Mouse (Mus musculus) c-Kit-positive CD71-positive TER-119-negative erythroid progenitor cells, embryonic 14.5 days (primary cell): ENCODE measurements at regions not wholly inside any gene's neighbourhood (a gene's known extent, or its start where the extent isn't known, plus 50 kb on each side); places are given as distances from the start of the nearest gene placed in this dataset.
A peak's percentile ranks its signal among the peaks of the same experiment; 100 is the strongest.

Experiments
- DNase-seq: peaks from one replicate; pipeline ENCODE4 v3.0.0-alpha.2; 2013; ENCODE audit warnings: low read depth

- no peak for DNase-seq
Observed at GRCm38 (mm10) chr1:61175239-61175638, 197.5 kb downstream of the Icos start.

DNA sequence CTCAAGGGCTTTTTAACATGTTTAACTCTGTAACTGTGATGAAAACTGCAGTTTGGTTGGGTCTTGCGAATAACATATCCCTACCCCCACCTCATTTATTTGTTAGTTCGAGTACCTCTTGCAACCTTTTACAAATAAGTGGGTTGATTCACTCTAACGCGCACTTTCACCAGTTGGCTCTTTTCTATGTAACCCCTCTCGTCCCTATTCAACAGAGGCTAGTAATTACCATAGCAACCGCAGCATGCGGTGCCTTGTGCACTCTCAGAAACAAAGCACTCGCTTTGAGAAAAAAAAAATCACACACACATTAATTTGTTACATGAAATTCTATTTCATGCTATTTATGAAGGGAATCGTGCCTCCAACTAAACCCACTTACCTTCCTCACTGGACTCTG lies 201.7 kb downstream of the Icos start:
- no peak for DNase-seq

GRCm38 (mm10) chr1:61181099-61181821 lies 203.5 kb downstream of the Icos start:
- peak; percentile 44 for DNase-seq

- DNase-seq, result no peak
Observed at GRCm38 (mm10) chr1:61187381-61188100, 209.8 kb downstream of the Icos start.

GRCm38 (mm10) chr1:61190921-61191320 lies 213.2 kb downstream of the Icos start:
- no peak for DNase-seq

- no peak for DNase-seq
Observed at GRCm38 (mm10) chr1:61198549-61199062, 220.9 kb downstream of the Icos start.

DNA sequence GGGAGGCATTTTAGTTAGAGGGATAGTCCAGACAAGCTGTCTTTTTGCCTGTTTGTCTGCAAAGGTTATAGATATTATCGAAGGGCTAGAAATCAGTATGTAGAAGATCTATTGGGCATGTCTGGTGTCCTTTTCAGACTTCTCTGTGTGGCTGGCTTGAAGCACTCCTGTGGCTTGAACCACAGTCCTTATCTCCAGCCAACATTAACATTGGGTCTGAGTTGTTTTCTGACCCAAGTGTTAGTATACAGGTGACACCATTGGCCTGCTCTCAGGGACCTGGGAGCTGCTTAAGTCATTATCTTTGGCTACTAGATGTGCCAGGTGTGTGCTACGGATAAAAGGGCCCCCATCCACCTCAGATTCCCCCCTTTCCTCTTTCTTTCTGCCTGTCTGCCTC lies 223.3 kb downstream of the Icos start:
- DNase-seq, result no peak

GRCm38 (mm10) chr1:61202079-61202478 lies 224.4 kb downstream of the Icos start:
- DNase-seq, result no peak

GRCm38 (mm10) chr1:61203170-61203569 lies 225.4 kb downstream of the Icos start:
- no peak for DNase-seq

DNA sequence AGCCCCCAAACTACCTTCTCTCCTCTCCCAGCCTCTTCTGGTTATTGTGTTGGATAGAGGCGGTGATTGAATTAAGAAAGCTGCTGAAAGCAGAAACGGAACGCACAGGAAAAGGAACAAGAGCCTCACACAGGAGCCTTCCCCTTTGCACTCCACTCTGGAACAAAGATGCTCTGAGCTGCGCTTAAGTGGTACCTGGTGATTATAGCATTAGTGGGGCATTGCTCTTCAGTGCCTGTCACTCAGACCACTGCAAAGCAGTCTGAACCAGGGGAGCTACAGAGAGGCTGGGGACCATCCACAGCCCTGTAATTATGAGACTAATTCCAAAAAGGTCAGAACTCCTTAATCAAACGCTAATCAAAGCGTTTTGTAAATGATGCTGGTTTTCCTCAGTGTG lies 225.9 kb downstream of the Icos start:
- no peak for DNase-seq

DNA sequence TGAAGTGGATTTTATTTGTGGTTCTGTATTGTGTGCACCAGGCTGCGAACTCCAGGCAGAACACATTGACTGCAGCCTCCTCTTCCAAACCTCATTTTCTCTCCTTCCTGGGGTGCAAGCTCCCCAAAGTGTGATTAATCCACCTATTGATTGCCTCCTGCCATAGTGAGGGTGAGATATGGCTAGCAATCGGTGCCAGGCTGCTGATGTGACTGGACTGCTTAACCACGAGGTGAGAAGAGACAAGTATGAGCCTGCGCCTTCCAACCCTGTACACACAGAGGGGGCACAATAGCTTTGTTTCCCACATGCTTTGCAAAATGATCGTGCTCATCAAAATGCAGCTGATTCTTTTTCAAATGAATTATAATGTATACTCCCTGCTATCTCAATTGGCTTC lies 227.4 kb downstream of the Icos start:
- no peak for DNase-seq

DNA sequence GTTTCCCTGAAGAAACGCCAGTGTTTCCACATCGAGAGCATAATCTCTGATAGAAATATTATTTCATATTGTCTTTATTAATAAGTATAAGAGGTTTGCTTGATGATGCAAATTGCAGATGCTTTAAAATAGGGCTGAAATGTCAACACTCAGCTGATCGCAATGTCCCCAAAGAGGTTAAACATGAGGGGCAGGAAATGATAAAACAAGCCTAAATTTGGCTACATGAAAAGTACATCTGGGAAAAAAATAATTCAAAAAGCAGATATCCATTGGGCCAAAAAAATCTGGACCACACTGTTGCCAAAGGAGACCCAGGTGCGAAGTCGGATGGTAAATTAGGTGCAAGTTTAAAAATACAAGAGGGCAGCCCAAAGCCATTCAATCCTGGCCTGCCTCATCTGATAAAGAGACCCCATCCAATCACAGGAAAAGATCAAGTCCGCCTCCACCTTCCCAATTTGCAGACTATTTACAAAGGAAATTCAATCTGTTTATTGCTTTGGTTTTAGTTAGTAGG lies 229.2 kb downstream of the Icos start:
- DNase-seq, result no peak

- no peak for DNase-seq
Observed at GRCm38 (mm10) chr1:61208386-61208785, 230.7 kb downstream of the Icos start.

DNA sequence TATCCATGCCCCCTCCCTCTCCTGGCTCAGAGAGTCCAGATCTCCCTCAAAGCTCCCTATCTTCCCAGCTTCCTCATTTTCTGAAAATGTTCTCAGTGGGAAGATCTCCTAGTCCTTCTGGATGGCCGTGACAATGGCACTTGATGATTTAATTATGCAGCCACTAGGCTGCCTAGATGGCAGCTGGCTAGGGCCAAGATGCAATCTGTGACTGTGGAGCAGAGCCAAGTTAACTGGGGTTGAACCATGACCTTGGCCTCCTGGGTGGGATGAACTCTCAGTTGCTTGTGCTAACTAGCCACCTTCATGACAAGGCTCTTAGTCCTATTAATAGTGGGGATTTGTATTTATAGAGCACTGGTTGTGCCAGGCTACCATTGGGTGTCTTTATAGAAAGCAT lies 243.4 kb downstream of the Icos start:
- no peak for DNase-seq

DNA sequence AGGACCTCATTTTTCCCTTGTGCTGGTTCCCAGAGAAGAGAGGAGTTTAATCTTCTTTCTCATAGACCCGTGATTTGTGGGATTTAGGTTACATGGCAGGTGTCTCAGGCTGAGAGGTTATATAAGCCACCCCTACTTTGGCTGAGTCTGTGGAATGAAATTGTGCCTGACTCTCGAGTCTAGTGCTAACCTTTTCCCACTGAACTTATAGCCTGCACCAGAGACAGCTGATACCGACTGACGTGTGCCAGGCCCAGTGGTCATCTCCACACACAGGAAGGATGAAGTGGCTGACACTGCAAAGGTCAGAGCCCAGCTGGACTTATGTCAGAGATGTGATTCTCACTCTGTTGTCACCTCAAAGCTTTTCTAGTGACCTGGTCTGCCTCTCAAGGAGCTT lies 251.2 kb downstream of the Icos start:
- DNase-seq, result no peak

DNA sequence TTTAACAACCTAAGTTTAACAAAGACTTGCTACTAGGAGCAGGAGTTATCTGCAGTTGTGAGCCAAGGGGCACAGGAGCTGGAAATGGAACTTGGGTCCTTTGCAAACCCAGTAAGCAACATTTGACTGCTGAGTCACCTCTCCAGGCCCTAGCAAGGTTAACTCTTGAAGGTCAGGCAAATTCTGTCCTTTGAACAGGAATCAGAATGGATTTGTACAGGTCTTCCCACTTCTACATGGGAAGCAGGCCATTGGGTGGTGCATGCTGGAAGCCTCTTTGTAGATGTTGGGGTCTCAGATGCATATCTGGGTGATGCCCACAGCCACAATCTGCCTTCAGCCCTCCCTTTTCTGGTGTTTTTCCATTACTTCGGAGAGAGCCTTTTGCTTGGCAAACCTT lies 255.3 kb downstream of the Icos start:
- DNase-seq, result no peak

DNA sequence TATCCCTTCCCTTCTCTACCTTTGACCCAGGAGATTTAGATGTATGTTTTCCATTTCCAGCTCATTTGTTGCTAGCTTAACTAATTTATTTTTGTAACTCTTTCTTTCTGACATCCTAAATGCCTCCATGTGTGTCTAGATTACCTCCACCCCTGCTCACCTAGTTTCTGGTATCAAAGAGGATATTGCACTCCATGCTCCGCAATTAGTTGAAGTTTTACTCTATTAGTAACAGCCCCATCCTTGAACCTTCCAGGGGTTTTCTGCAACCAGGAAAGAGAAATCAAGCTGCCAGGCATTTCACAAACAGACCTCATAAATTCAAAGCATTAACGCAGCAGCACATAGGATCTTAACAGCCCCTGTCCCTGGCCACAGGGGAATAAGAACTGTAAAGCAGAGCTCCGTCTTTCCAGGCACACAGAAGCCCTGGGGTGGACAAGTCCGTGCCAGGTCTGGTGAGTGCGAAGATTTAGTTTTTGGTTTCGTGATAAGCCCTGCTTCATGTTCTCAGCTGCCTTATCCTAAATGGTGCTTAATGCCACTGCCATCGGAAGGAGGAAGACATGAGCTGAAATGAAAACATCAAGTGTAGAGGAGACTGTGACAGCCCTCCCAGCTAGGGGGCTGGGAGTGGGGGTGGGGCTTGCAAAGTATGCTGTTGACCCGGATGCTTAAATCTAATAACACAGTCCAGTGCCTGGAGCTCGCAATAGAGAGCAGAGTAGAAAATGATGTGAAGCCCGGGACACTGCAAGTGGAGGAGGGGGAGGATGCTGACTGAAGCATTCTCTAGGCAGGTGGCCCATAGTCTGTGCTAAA lies 256.0 kb downstream of the Icos start:
- DNase-seq, result no peak

DNA sequence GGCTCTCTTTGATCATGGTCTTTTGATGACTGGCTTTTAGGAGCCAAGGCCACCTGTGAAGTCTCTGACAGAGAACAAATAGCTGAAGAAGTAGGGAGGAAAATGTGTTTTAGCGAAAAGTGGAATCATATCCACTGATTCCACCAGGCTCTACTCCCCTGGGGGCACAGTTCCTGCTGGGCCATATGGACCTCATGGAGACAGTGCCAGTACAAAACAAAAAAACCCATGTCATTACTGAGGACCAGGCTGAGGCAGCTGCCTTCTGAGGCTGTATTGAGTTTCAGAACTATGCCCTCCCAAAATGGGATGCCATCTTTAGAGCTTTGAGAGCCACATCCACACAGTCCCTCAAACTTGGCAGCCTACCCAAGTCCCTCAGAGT lies 256.6 kb downstream of the Icos start:
- DNase-seq, result no peak

- DNase-seq, result no peak
Observed at GRCm38 (mm10) chr1:61236511-61236910, 258.8 kb downstream of the Icos start.

- no peak for DNase-seq
Observed at GRCm38 (mm10) chr1:61238668-61239067, 260.9 kb downstream of the Icos start.

DNA sequence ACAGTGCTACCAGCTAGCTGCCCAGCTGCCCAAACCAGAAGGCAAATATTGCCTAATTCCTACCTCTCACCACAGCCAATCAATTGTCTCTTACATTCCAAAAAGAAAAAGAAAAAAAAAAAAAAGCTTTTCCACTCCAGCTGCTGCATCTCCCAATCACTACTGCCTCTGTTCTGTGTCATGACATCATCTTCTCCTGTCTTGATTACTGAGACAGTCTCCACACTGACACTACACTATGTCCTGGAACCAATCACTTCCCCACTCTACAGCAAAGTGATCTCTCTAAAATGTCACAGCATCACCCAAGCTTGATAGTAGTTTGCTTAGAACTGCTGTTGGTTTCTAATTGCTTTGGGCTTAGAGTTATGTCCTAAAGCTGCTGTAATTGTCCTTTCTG lies 279.8 kb downstream of the Icos start:
- no peak for DNase-seq

DNA sequence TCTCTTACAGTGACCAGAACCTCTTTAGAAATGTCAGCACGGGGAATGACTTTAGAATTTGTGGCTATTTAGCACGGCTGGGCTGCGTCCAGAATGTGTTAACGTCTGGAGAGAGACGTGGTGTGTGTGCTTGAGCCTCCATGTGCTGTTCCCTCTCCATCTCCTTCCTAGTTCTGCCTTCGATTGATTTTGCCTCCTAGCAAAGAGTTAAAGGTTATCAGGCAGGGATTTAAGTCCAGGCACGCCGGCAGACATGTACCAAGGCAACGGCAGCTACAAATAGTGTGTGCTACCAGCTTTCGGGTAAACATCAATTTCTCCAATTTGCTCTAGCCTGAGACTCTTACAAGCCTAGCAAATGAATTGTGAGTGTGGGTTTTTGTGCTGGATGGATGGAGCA lies 285.7 kb downstream of the Icos start:
- no peak for DNase-seq
